Mouse (Mus musculus): ENCODE data around the gene Necab3.

DNA sequence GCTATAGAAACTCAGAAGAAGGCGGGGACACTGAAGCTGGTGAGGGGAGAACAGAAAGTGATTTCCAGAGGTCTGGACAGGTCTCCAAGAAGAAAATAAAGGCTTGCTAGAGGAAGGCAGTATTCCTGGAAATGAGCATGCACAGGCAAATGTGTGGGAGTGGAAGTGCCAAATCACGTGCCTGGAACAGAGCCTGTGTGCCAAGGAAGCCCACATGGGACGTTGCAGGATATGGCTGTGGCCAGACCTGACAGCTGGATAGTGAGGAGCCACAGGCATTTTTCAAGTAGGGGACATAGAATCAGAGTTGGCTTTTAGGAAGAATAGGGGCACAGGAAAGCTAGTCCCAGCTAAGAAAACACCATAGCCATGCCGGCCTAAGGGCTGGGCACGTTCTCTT is 37.1 kb upstream of the Necab3 start:
- TF ChIP-seq CTCF (conservative IDR thresholded peaks at IDR 0.05; ENCODE audit: insufficient read depth, insufficient read length, low read depth, low read length) (no peak), POLR2A (IDR thresholded peaks at IDR 0.05; ENCODE audit: low read depth, low read length) (no peak)

Data from kidney, adult 2 months (tissue).